Mouse (Mus musculus): ENCODE measurements around the gene Elovl6. TPM values are rescaled to one million over a fixed set of nuclear protein-coding genes. Genes with fewer than 3 reads are reported as not detected.

Gene Elovl6
- total RNA-seq, 1 experiment: 118 TPM

DNA sequence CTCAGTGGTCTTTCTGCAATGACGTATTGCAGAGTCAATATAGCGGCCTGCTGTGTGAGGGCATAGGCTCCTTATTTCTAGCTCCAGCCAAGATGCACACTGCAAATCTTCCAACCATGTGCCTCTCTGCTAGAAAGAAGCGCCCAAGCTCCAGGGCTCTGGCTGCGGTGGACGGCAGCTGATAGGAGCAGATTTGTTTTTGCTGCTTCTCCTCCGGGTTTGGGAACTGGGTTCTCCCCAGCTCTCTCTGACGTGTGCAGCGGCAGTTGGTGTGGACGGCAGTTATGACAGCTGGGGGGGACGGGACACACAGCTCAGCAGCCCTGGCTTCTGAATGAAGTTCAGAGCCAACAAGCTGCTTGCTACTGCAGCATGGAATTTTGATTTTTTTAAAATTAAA, 150.2 kb downstream of the Elovl6 start:
- no peaks in the 10 kb centered on the region for H3K9me3 ChIP-seq (ENCODE audit: control insufficient read depth, insufficient read depth, low read depth, low read length)
- TF ChIP-seq ZNF384 (IDR thresholded peaks at IDR 0.05; ENCODE audit: low read depth, low read length): no peak
- TF ChIP-seq ZC3H11A (IDR thresholded peaks at IDR 0.05; ENCODE audit: borderline replicate concordance, low read depth, low read length): no peak
- no peak for TF ChIP-seq HCFC1 (IDR thresholded peaks at IDR 0.05; ENCODE audit: borderline replicate concordance, insufficient read depth, low read length)
- TF ChIP-seq CHD2 (IDR thresholded peaks at IDR 0.05; ENCODE audit: low read depth, low read length): no peak
- TF ChIP-seq MAFK (IDR thresholded peaks at IDR 0.05; ENCODE audit: insufficient read depth, low read depth, low read length): no peak
- in situ Hi-C loops (cut with MboI; ENCODE audit: low sequenced_read_pairs in 2 of 2, unreplicated experiment in 2 of 2): loop anchor here in 1 of 2 experiments (10.0 kb wide), 1 partner anchor 378 kb away; no protein-coding TSS in a partner anchor

DNA sequence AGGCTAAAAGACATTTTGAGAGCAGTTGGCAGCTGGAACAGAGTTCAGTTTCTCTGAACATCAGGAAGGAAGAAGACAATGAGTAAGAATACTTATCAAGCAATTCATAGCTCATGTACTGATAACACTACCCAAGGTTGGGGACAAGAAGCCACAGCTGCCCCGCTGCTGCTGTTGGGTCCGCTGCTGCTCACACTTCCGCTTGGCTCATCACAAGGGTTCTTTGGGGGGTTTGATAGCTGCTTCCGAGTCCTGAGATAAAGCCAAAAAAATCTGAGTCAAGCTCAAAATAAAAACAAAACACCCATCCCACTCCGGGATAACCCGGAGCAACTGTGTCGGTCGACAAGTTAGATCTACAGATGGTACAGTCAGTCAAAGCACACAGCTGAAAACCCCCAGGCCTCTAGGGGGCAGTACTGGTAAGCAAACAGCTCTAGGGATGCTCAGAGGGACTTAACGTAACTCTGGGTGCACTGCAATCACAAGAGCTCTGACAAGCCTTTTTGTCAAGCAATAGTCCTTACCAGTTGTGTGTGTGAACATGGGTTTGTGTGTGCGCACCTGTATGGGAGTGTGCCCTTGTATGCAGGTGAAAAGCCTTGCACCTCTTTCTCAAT, 151.0 kb downstream of the Elovl6 start:
- TF ChIP-seq HCFC1 (IDR thresholded peaks at IDR 0.05; ENCODE audit: borderline replicate concordance, insufficient read depth, low read length): no peak
- no peak for TF ChIP-seq ZNF384 (IDR thresholded peaks at IDR 0.05; ENCODE audit: low read depth, low read length)
- no peak for TF ChIP-seq MAFK (IDR thresholded peaks at IDR 0.05; ENCODE audit: insufficient read depth, low read depth, low read length)
- no peak for TF ChIP-seq CHD2 (IDR thresholded peaks at IDR 0.05; ENCODE audit: low read depth, low read length)
- Histone ChIP-seq H3K9me3 (ENCODE audit: control insufficient read depth, insufficient read depth, low read depth, low read length) (no peaks in the 10 kb centered on the region), H3K4me3 (ENCODE audit: insufficient read depth in 1 of 2, low read depth in 1 of 2, low read length in 2 of 2, poor library complexity in 1 of 2, severe bottlenecking in 1 of 2) (no peak overlapping the region), H3K9ac (ENCODE audit: insufficient read depth, low read depth, low read length, poor library complexity, severe bottlenecking) (no peak overlapping the region), H3K27ac (ENCODE audit: insufficient read depth, low read depth, low read length, poor library complexity, severe bottlenecking) (no peak overlapping the region), H3K4me1 (ENCODE audit: control insufficient read depth in 2 of 2, insufficient read depth in 2 of 2, low read length in 2 of 2, poor library complexity in 1 of 2) (peaks cover 0 to 4% of the 10 kb centered on the region in 2 experiments; a peak in 1 of 4 replicates), H3K36me3 (ENCODE audit: control insufficient read depth, insufficient read depth, low read length, poor library complexity, severe bottlenecking) (no peaks in the 10 kb centered on the region)
- in situ Hi-C loops (cut with MboI; ENCODE audit: low sequenced_read_pairs in 2 of 2, unreplicated experiment in 2 of 2): loop anchor here in 1 of 2 experiments (10.0 kb wide), 1 partner anchor 378 kb away; no protein-coding TSS in a partner anchor
- DNase-seq (ENCODE audit: low read depth, low spot score): peak; percentile 31

More for the DNA sequence above, 150.2 kb downstream of the Elovl6 start:
- H3K27ac ChIP-seq (ENCODE audit: insufficient read depth, low read depth, low read length, poor library complexity, severe bottlenecking): no peak overlapping the region
- H3K36me3 ChIP-seq (ENCODE audit: control insufficient read depth, insufficient read depth, low read length, poor library complexity, severe bottlenecking): no peaks in the 10 kb centered on the region
- peaks cover 0 to 4% of the 10 kb centered on the region in 2 experiments; a peak in 1 of 4 replicates for H3K4me1 ChIP-seq (ENCODE audit: control insufficient read depth in 2 of 2, insufficient read depth in 2 of 2, low read length in 2 of 2, poor library complexity in 1 of 2)
- H3K4me3 ChIP-seq (ENCODE audit: insufficient read depth in 1 of 2, low read depth in 1 of 2, low read length in 2 of 2, poor library complexity in 1 of 2, severe bottlenecking in 1 of 2): no peak overlapping the region
- no peak for DNase-seq (ENCODE audit: low read depth, low spot score)
- H3K9ac ChIP-seq (ENCODE audit: insufficient read depth, low read depth, low read length, poor library complexity, severe bottlenecking): no peak overlapping the region

DNA sequence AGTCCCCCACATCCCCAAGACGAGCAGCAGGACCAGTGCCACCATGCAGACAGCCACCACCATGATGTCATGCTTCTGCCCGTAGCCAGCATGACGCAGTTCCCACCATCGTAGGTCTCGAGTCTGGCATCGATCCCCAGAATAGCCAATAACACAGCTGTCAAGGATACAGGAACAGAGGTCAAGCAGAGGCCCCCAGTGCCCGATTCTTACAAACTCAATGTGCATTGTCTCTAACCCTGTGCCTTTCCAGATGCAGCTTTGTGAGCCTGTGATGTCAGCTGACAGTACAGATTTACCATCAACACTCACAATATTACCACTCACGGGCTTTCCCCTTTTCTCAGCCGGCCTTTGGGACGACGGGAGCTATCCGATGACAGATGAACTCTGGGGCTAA, 154.0 kb downstream of the Elovl6 start:
- Histone ChIP-seq H3K27ac (ENCODE audit: insufficient read depth, low read depth, low read length, poor library complexity, severe bottlenecking) (no peak overlapping the region), H3K9ac (ENCODE audit: insufficient read depth, low read depth, low read length, poor library complexity, severe bottlenecking) (no peak overlapping the region), H3K36me3 (ENCODE audit: control insufficient read depth, insufficient read depth, low read length, poor library complexity, severe bottlenecking) (no peaks in the 10 kb centered on the region), H3K4me1 (ENCODE audit: control insufficient read depth in 2 of 2, insufficient read depth in 2 of 2, low read length in 2 of 2, poor library complexity in 1 of 2) (peaks cover 0 to 4% of the 10 kb centered on the region in 2 experiments; a peak in 1 of 4 replicates), H3K9me3 (ENCODE audit: control insufficient read depth, insufficient read depth, low read depth, low read length) (no peaks in the 10 kb centered on the region), H3K4me3 (ENCODE audit: insufficient read depth in 1 of 2, low read depth in 1 of 2, low read length in 2 of 2, poor library complexity in 1 of 2, severe bottlenecking in 1 of 2) (no peak overlapping the region)
- no peak for DNase-seq (ENCODE audit: low read depth, low spot score)
- no peak for TF ChIP-seq HCFC1 (IDR thresholded peaks at IDR 0.05; ENCODE audit: borderline replicate concordance, insufficient read depth, low read length)
- no peak for TF ChIP-seq MAFK (IDR thresholded peaks at IDR 0.05; ENCODE audit: insufficient read depth, low read depth, low read length)
- no peak for TF ChIP-seq ZNF384 (IDR thresholded peaks at IDR 0.05; ENCODE audit: low read depth, low read length)
- no peak for TF ChIP-seq CHD2 (IDR thresholded peaks at IDR 0.05; ENCODE audit: low read depth, low read length)
- no peak for TF ChIP-seq ZC3H11A (IDR thresholded peaks at IDR 0.05; ENCODE audit: borderline replicate concordance, low read depth, low read length)
- in situ Hi-C loops (cut with MboI; ENCODE audit: low sequenced_read_pairs in 2 of 2, unreplicated experiment in 2 of 2): loop anchor here (5.0 to 10.0 kb wide), 2 partner anchors 381 to 384 kb away; no protein-coding TSS in a partner anchor

DNA sequence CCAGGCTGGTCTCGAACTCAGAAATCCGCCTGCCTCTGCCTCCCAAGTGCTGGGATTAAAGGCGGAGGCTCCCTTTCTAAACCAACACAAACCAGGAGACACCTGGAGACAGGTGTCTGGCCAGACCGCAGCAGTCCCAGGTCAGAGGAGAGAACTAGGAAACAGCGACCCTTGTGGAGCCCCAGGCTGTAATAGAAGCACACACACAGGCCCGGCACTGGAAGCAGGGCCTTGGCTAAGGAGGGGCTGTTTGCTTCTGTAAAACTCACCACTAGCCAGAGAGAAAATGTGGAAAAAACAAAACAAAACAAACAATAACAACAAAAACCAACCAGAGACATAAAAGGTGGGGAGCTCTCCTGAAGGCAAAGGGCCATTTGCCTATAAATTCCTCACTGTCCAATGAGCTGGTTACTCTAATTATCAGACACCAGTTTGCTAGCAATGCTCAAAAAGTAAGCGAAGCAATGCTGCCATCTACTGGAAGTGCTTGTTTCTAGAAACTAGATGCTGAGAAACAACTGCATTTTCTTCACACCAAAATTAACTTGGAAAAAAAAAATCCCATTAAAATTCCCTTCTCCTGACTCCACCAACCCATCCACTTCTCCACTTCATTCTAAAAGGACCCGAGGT, 154.7 kb downstream of the Elovl6 start:
- no peak overlapping the region for H3K27ac ChIP-seq (ENCODE audit: insufficient read depth, low read depth, low read length, poor library complexity, severe bottlenecking)
- in situ Hi-C loops (cut with MboI; ENCODE audit: low sequenced_read_pairs in 2 of 2, unreplicated experiment in 2 of 2): loop anchor here (5.0 to 10.0 kb wide), 2 partner anchors 382 to 385 kb away; no protein-coding TSS in a partner anchor
- peaks cover 0 to 4% of the 10 kb centered on the region in 2 experiments; a peak in 1 of 4 replicates for H3K4me1 ChIP-seq (ENCODE audit: control insufficient read depth in 2 of 2, insufficient read depth in 2 of 2, low read length in 2 of 2, poor library complexity in 1 of 2)
- DNase-seq (ENCODE audit: low read depth, low spot score): peak; percentile 62
- no peak for TF ChIP-seq CHD2 (IDR thresholded peaks at IDR 0.05; ENCODE audit: low read depth, low read length)
- TF ChIP-seq ZC3H11A (IDR thresholded peaks at IDR 0.05; ENCODE audit: borderline replicate concordance, low read depth, low read length): peak; percentile 85
- no peaks in the 10 kb centered on the region for H3K9me3 ChIP-seq (ENCODE audit: control insufficient read depth, insufficient read depth, low read depth, low read length)
- no peak overlapping the region for H3K4me3 ChIP-seq (ENCODE audit: insufficient read depth in 1 of 2, low read depth in 1 of 2, low read length in 2 of 2, poor library complexity in 1 of 2, severe bottlenecking in 1 of 2)
- H3K9ac ChIP-seq (ENCODE audit: insufficient read depth, low read depth, low read length, poor library complexity, severe bottlenecking): no peak overlapping the region
- no peaks in the 10 kb centered on the region for H3K36me3 ChIP-seq (ENCODE audit: control insufficient read depth, insufficient read depth, low read length, poor library complexity, severe bottlenecking)
